Mouse (Mus musculus) limb, embryonic 11.5 days (tissue): Measurements from ENCODE around the gene C1qtnf7. TPM values are rescaled to one million over a fixed set of nuclear protein-coding genes. Genes with fewer than 3 reads are reported as not detected.

Experiments
- ATAC-seq: fragments of 200-750 bp; cut with Nextera tagmentation; 2 replicates; pipeline ENCODE4 v1.8.0; 2017; ENCODE audit warnings: low read depth; ENCODE audit not compliant: insufficient number of reproducible peaks, low FRiP score, low TSS enrichment
- DNase-seq: peaks from one replicate; pipeline ENCODE4 v3.0.0-alpha.2; 2015; ENCODE audit warnings: low spot score
- H3K27ac ChIP-seq: fragments of 300-500 bp; sonication (generic); replicated peaks from 2 replicates; pipeline ENCODE4 v1.5.1; 2014; ENCODE audit warnings: low read depth, mild to moderate bottlenecking, low read length
- H3K27me3 ChIP-seq: fragments of 300-500 bp; sonication (generic); 2 replicates; pipeline ENCODE4 v1.6.1; 2014; ENCODE audit warnings: mild to moderate bottlenecking, low read length, mixed read lengths; ENCODE audit not compliant: control insufficient read depth, insufficient read depth
- H3K36me3 ChIP-seq: fragments of 300-500 bp; sonication (generic); 2 replicates; pipeline ENCODE4 v1.6.1; 2014; ENCODE audit warnings: mild to moderate bottlenecking, low read length, moderate library complexity, mixed read lengths; ENCODE audit not compliant: control insufficient read depth, insufficient read depth
- H3K4me1 ChIP-seq: fragments of 300-500 bp; sonication (generic); 2 replicates; pipeline ENCODE4 v1.6.1; 2014; ENCODE audit warnings: low read length, mixed read lengths; ENCODE audit not compliant: control insufficient read depth, insufficient read depth
- H3K4me2 ChIP-seq: fragments of 300-500 bp; sonication (generic); 2 replicates; pipeline ENCODE4 v1.6.1; 2014; ENCODE audit warnings: low read depth, mild to moderate bottlenecking, moderate library complexity; ENCODE audit not compliant: severe bottlenecking
- H3K4me3 ChIP-seq: fragments of 300-500 bp; sonication (generic); 2 replicates; pipeline ENCODE4 v1.5.1; 2014; ENCODE audit warnings: low read depth, low read length
- H3K9ac ChIP-seq: fragments of 300-500 bp; sonication (generic); 2 replicates; pipeline ENCODE4 v1.6.1; 2014; ENCODE audit warnings: mild to moderate bottlenecking, low read length
- H3K9me3 ChIP-seq: fragments of 300-500 bp; sonication (generic); 2 replicates; pipeline ENCODE4 v1.6.1; 2016; ENCODE audit warnings: low read length; ENCODE audit not compliant: control insufficient read depth
- WGBS: fragments of 180-500 bp; shearing (Covaris S2); extraction: QIAGEN DNeasy Blood & Tissue Kit; methylation state at CpG from one replicate; pipeline ENCODE4 v1.1.7; 2014; 5-methylcytosine and 5-hydroxymethylcytosine counted together
- polyA plus RNA-seq: library from polyadenylated mRNA; unstranded; fragments of >200 nt; fragmentation: Nextera tagmentation; extraction: Ambion mirVana; gene quantifications from 2 replicates; pipeline ENCODE4 v1.2.1, GENCODE M21; 2014

The C1qtnf7 gene
- polyA plus RNA-seq, 1 experiment from 2014 or later: 3.2 TPM

GRCm38 (mm10) chr5:43549951-43550350 is 34.6 kb downstream of the C1qtnf7 start:
- Histone ChIP-seq H3K9me3 (no peaks in the 10 kb centered on the region), H3K27ac (no peak overlapping the region), H3K9ac (no peak overlapping the region), H3K4me1 (peaks cover 7% of the 10 kb centered on the region; the same call in 1 of the 2 replicates), H3K36me3 (no peaks in the 10 kb centered on the region), H3K27me3 (no peaks in the 10 kb centered on the region), H3K4me3 (no peak overlapping the region), H3K4me2 (no peak overlapping the region)
- 48% methylated on average over 4 of the region's 4 CpGs for WGBS
- ATAC-seq (no peak), DNase-seq (no peak)

GRCm38 (mm10) chr5:43550444-43550843 is 35.1 kb downstream of the C1qtnf7 start:
- 22% methylated on average over 4 of the region's 4 CpGs for WGBS
- Histone ChIP-seq H3K9ac (no peak overlapping the region), H3K27me3 (no peaks in the 10 kb centered on the region), H3K4me2 (no peak overlapping the region), H3K4me1 (peaks cover 7% of the 10 kb centered on the region; the same call in 1 of the 2 replicates), H3K4me3 (no peak overlapping the region), H3K27ac (no peak overlapping the region), H3K36me3 (no peaks in the 10 kb centered on the region), H3K9me3 (no peaks in the 10 kb centered on the region)
- DNase-seq (peak; percentile 26), ATAC-seq (peak; percentile 31; the same call in 1 of the 2 replicates)

DNA sequence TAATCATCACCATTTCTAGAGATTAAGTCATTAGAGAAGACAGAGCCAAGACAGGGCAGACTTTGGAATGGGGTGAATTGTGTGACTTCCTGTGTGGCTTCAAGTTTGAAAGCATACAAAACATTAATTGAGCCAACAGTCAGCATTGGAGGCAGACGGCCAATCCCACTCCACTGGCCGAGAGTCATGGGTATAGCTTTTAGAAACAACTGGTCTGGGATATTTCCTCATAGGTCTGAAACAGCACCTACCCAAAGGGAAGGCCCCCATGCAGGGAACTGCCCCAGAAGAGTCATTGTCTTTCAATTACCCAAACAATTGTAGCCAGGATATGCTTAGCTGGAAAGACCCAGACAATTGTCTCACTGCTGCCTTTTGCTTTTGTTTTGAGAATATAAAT is 39.5 kb downstream of the C1qtnf7 start:
- WGBS: 61% methylated on average over 2 of the region's 2 CpGs
- Histone ChIP-seq H3K4me1 (peaks cover 5% of the 10 kb centered on the region; the same call in 1 of the 2 replicates), H3K36me3 (no peaks in the 10 kb centered on the region), H3K27me3 (no peaks in the 10 kb centered on the region), H3K4me2 (no peak overlapping the region), H3K4me3 (no peak overlapping the region), H3K27ac (no peak overlapping the region), H3K9ac (no peak overlapping the region), H3K9me3 (no peaks in the 10 kb centered on the region)
- no peak for DNase-seq
- no peak for ATAC-seq

DNA sequence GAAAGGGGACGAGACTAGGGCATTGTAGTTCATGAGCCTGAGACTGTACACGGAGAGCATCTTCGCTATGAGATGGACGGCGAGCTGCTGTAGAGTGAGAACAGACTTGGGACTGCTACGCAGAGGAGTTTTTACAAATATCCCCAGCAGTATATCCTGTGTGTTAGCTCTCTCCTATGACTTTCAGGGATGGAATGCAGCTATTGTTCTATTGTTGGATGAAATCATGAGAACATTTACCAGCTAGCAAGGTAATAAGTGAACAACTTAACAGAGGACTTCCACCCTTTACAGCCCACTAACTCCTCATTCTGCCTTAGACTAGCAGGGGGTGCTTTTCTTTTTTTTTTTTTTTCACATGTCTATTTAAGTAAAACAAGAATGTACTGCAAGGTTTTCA is 40.1 kb downstream of the C1qtnf7 start:
- no peak overlapping the region for H3K4me2 ChIP-seq
- no peaks in the 10 kb centered on the region for H3K27me3 ChIP-seq
- no peaks in the 10 kb centered on the region for H3K9me3 ChIP-seq
- DNase-seq: no peak
- no peak overlapping the region for H3K27ac ChIP-seq
- no peak overlapping the region for H3K4me3 ChIP-seq
- 93% methylated on average over 6 of the region's 6 CpGs for WGBS
- no peaks in the 10 kb centered on the region for H3K36me3 ChIP-seq
- H3K9ac ChIP-seq: no peak overlapping the region
- ATAC-seq: no peak
- H3K4me1 ChIP-seq: peaks cover 1% of the 10 kb centered on the region; the same call in 1 of the 2 replicates

GRCm38 (mm10) chr5:43557436-43557835 is 42.1 kb downstream of the C1qtnf7 start:
- H3K4me2 ChIP-seq: no peak overlapping the region
- no peaks in the 10 kb centered on the region for H3K36me3 ChIP-seq
- no peaks in the 10 kb centered on the region for H3K27me3 ChIP-seq
- DNase-seq (no peak), ATAC-seq (no peak)
- H3K9me3 ChIP-seq: no peaks in the 10 kb centered on the region
- no peak overlapping the region for H3K9ac ChIP-seq
- H3K4me3 ChIP-seq: no peak overlapping the region
- H3K27ac ChIP-seq: no peak overlapping the region
- WGBS: 89% methylated on average over 5 of the region's 5 CpGs
- H3K4me1 ChIP-seq: no peaks in the 10 kb centered on the region

GRCm38 (mm10) chr5:43561639-43562252 is 46.4 kb downstream of the C1qtnf7 start:
- H3K4me1 ChIP-seq: no peaks in the 10 kb centered on the region
- H3K27me3 ChIP-seq: no peaks in the 10 kb centered on the region
- no peak for DNase-seq
- no peak for ATAC-seq
- H3K27ac ChIP-seq: no peak overlapping the region
- no peak overlapping the region for H3K4me3 ChIP-seq
- no peaks in the 10 kb centered on the region for H3K36me3 ChIP-seq
- no peak overlapping the region for H3K4me2 ChIP-seq
- H3K9me3 ChIP-seq: no peaks in the 10 kb centered on the region
- WGBS: 30% methylated on average over 2 of the region's 2 CpGs
- H3K9ac ChIP-seq: no peak overlapping the region

- no peak for ATAC-seq
- no peaks in the 10 kb centered on the region for H3K9me3 ChIP-seq
- no peaks in the 10 kb centered on the region for H3K36me3 ChIP-seq
- H3K27ac ChIP-seq: no peak overlapping the region
- H3K27me3 ChIP-seq: no peaks in the 10 kb centered on the region
- no peak overlapping the region for H3K4me3 ChIP-seq
- no peak overlapping the region for H3K4me2 ChIP-seq
- H3K9ac ChIP-seq: no peak overlapping the region
- 73% methylated on average over 3 of the region's 3 CpGs for WGBS
- no peak for DNase-seq
- H3K4me1 ChIP-seq: no peaks in the 10 kb centered on the region
Measured at GRCm38 (mm10) chr5:43569720-43570359, 54.5 kb downstream of the C1qtnf7 start.

- no peak for ATAC-seq
- DNase-seq: peak; percentile 24
Measured at GRCm38 (mm10) chr5:43582876-43583275, 67.5 kb downstream of the C1qtnf7 start.

More at GRCm38 (mm10) chr5:43582876-43583275, 67.5 kb downstream of the C1qtnf7 start:
- Histone ChIP-seq H3K27me3 (no peaks in the 10 kb centered on the region), H3K4me1 (no peaks in the 10 kb centered on the region), H3K9ac (no peak overlapping the region), H3K36me3 (no peaks in the 10 kb centered on the region), H3K4me3 (no peak overlapping the region), H3K4me2 (no peak overlapping the region), H3K9me3 (no peaks in the 10 kb centered on the region), H3K27ac (no peak overlapping the region)
- 39% methylated on average over 2 of the region's 2 CpGs for WGBS
